In the genomic region with DNA sequence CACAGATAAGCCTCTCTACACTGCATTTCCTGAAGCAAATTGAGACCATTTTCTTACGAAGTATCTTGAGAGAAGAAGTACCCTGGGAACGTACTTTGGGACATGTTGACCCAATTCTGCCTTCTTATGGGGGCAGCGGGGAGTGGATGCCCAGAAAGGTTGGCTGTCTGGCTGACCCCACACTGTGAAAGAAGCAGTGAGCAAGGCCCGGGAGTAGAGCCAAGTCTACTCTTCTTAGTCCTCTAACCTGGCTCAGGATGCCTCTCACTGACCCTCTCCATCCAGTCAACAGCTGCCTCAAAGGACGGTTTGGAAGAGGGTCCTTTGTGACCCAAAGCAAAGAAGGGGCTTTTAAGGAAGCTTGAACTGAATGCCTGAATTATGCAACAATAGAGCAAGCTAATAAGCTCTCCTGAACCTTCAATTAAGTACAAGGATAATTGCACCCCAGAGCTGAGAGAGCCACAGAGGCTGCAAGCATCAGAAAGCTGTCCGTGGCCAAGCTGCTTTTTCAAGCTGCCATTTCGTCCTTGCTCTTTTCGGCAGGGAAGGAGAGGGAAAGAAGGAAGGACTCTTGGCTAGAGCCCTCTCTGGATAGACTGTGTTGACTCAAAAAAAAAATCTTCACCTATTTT, we compare ENCODE assay signal across 11 mouse cellular contexts.
DNase-seq lines count a peak whose midpoint lies in the region; ATAC-seq and TF ChIP-seq lines count a peak whose summit lies in the region.
"Had no signal": no experiment of that assay in that cellular context is flagged by ENCODE, and none has a peak within 500 bp of the region (broad histone marks: within the 10 kb centered on the region; RNA-seq: fewer than 3 reads in every experiment).

No protein-coding gene starts in this region.

- H3K4me3 ChIP-seq in lung, adult 2 months (replicated peaks; ENCODE audit: extremely low read depth, low read depth, low read length) = no peak overlapping the region
- no peak overlapping the region for H3K4me3 ChIP-seq in liver, postnatal 0 days (ENCODE audit: low read depth, low read length)
- H3K4me3 ChIP-seq: embryonic facial prominence, embryonic 12.5 days had no signal

- no peaks in the 10 kb centered on the region for H3K9me3 ChIP-seq in liver, postnatal 0 days (ENCODE audit: low read length)
- H3K9me3 ChIP-seq: embryonic facial prominence, embryonic 12.5 days had no signal

- no peaks in the 10 kb centered on the region for H3K36me3 ChIP-seq in liver, postnatal 0 days (replicated peaks; ENCODE audit: insufficient read depth, low read length)
- H3K36me3 ChIP-seq: embryonic facial prominence, embryonic 12.5 days had no signal

- H3K27me3 ChIP-seq in liver, postnatal 0 days (ENCODE audit: insufficient read depth, low read length) = no peaks in the 10 kb centered on the region
- H3K27me3 ChIP-seq: embryonic facial prominence, embryonic 12.5 days had no signal

- ATAC-seq in cerebellum, adult (ENCODE audit: insufficient number of reproducible peaks, low FRiP score, low TSS enrichment) = no peak
- ATAC-seq in liver, postnatal 0 days = no peak

- no peak for TF ChIP-seq EP300 in liver, postnatal 0 days (IDR thresholded peaks at IDR 0.05; ENCODE audit: low read depth)

- TF ChIP-seq POLR2A in lung, adult 2 months (IDR thresholded peaks at IDR 0.05; ENCODE audit: borderline replicate concordance, extremely low read depth, low read depth, low read length) = no peak

- no peaks in the 10 kb centered on the region for H3K4me1 ChIP-seq in lung, adult 2 months (ENCODE audit: control insufficient read depth, insufficient read depth, low read length)
- H3K4me1 ChIP-seq in liver, postnatal 0 days (ENCODE audit: insufficient read depth) = no peaks in the 10 kb centered on the region
- H3K4me1 ChIP-seq: embryonic facial prominence, embryonic 12.5 days had no signal

- no peak for TF ChIP-seq CTCF in lung, adult 2 months (IDR thresholded peaks at IDR 0.05; ENCODE audit: insufficient read depth, low read length)
- no peak for TF ChIP-seq CTCF in liver, postnatal 0 days (IDR thresholded peaks at IDR 0.05; ENCODE audit: low read depth)

- H3K27ac ChIP-seq in liver, postnatal 0 days (ENCODE audit: low read depth) = no peak overlapping the region
- H3K27ac ChIP-seq: embryonic facial prominence, embryonic 12.5 days had no signal

- no peak overlapping the region for H3K4me2 ChIP-seq in liver, postnatal 0 days (ENCODE audit: low read depth, low read length)
- H3K4me2 ChIP-seq: embryonic facial prominence, embryonic 12.5 days had no signal

- DNase-seq in cerebellum, adult 11 months = peak; percentile 4
- peak; percentile 13 for DNase-seq in lung, postnatal 10 days
- DNase-seq in lung, adult 2 months = no peak
- DNase-seq in left cerebral cortex, adult 18-20 months (ENCODE audit: low spot score in 2 of 2) = peak; percentile 16
- peak; percentile 5 for DNase-seq in right cerebral cortex, postnatal 25 days
- DNase-seq in liver, postnatal 0 days = no peak
- DNase-seq in heart, postnatal 14 days = no peak
- DNase-seq: gastrocnemius, postnatal 25 days; kidney, adult 2 months had no signal

- no peak overlapping the region for H3K9ac ChIP-seq in liver, postnatal 0 days (replicated peaks)
- H3K9ac ChIP-seq: embryonic facial prominence, embryonic 12.5 days had no signal

- 66% methylated on average over 8 of the region's 8 CpGs for WGBS in lung, adult 2 months
- WGBS in liver, postnatal 0 days (ENCODE audit: insufficient replicate concordance) = 71% methylated on average over 8 of the region's 8 CpGs

- intact Hi-C loops in heart, postnatal 14 days (cut with DNase I) = no loop called here

Comparison
In these comparisons a context has a peak if more than half of its experiments do, and no peak if none do; other contexts are left out.
1. DNase-seq: peak in cerebellum, adult 11 months (single experiment), lung, postnatal 10 days (single experiment), left cerebral cortex, adult 18-20 months (2 of 2) and right cerebral cortex, postnatal 25 days (single experiment); none in lung, adult 2 months (single experiment), liver, postnatal 0 days (single experiment) and heart, postnatal 14 days (0 of 2).